Mouse (Mus musculus) embryonic fibroblast, embryonic 13.5 days (primary cell): ENCODE measurements at regions not wholly inside any gene's neighbourhood (a gene's known extent, or its start where the extent isn't known, plus 50 kb on each side); places are given as distances from the start of the nearest gene placed in this dataset.

Experiments
- CTCF ChIP-seq: IDR thresholded peaks from 2 replicates; pipeline ENCODE4 v1.5.1; 2011; ENCODE audit warnings: mild to moderate bottlenecking, control low read depth, low read length, moderate library complexity, borderline replicate concordance; ENCODE audit not compliant: insufficient read depth
- POLR2A ChIP-seq: IDR thresholded peaks from 2 replicates; pipeline ENCODE4 v1.6.1; 2011; ENCODE audit warnings: low read depth, mild to moderate bottlenecking, control low read depth, low read length, moderate library complexity

GRCm38 (mm10) chr15:24990082-24990786 is 423.3 kb downstream of the Basp1 start:
- TF ChIP-seq CTCF (no peak), POLR2A (no peak)
